Mouse (Mus musculus): ENCODE measurements around the gene Mia2. TPM values are rescaled to one million over a fixed set of nuclear protein-coding genes. Genes with fewer than 3 reads are reported as not detected.
"Not testable (repeated sequence)": the region's sequence is repeated elsewhere in the genome, so short reads cannot be mapped to it uniquely, and the experiment has no call there.

Gene Mia2
- 107 and 216 TPM in 2 replicates for total RNA-seq (2017)

DNA sequence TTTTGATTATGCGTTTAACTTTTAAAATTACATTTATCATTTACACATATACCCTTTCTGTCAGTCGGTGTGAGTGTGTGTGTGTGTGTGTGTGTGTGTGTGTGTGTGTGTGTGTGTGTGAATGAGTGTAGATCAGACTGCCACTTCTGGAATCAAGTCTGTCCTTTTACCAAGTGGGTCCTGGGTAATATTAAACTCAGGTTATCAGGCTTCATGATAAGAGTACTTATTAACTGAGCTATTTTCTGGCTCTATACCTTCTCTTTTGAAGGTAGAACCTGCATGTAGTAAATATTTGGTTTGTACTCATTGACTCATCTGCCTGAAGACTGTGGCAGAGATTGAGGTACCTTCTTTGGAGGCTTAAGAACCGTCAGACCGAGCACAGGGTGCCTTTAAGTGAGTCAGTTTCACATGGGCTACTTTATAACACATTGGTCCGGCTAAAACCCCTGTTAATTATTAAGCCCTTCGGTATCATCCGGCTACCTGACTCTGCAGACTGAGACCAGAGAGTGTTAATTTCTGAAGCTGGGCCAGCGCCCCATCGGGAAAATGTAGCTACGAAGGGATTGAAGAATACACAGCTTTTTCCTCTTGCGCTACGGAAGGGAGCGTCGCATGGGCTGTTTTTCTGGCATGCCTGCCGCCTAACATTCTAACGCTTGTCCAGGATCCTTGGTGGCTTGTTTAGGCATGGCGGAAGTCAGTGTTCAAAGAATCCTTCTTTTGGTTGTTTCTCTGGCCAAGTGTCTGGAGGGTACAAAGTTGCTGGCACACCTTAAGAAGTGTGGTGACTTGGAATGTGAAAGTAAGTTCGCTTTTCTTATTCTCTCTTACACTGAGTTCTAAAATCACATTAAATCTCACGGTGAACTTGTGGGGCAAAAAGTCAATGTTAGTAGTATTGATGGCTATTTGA lies at the start of gene Mia2:
Mia2 (plus strand) TSS at position 696 of the 922 bp plus-strand sequence.
- ATAC-seq (replicated peaks in 1 of 2; ENCODE audit: insufficient read depth in 1 of 2, low FRiP score in 2 of 2, low TSS enrichment in 1 of 2, low read depth in 1 of 2, poor library complexity in 2 of 2, severe bottlenecking in 2 of 2), result no peak

- no peak for ATAC-seq (replicated peaks in 1 of 2; ENCODE audit: insufficient read depth in 1 of 2, low FRiP score in 2 of 2, low TSS enrichment in 1 of 2, low read depth in 1 of 2, poor library complexity in 2 of 2, severe bottlenecking in 2 of 2)
Measured at GRCm38 (mm10) chr12:59052470-59052869, 43.1 kb upstream of the Mia2 start.

DNA sequence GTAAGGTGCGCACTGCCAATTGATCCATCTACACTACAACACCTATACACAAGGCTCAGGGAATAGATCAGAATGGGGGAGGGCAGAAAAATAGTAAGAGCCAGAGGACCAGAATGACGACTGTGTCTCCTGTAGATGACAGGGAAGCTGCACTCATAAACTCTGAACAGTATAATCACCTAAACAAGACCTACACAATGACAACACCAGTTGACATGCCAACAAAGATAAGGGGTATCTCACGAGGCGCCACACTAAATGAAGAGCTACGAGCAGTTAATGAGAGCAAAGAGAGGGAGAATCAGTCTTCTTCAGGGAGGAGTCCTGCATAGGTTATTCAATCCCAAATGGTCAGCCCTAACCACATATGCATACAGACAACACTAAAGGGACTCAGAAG lies 42.4 kb upstream of the Mia2 start:
- no peak for ATAC-seq (replicated peaks in 1 of 2; ENCODE audit: insufficient read depth in 1 of 2, low FRiP score in 2 of 2, low TSS enrichment in 1 of 2, low read depth in 1 of 2, poor library complexity in 2 of 2, severe bottlenecking in 2 of 2)

GRCm38 (mm10) chr12:59053976-59054375 lies 41.6 kb upstream of the Mia2 start:
- ATAC-seq (replicated peaks in 1 of 2; ENCODE audit: insufficient read depth in 1 of 2, low FRiP score in 2 of 2, low TSS enrichment in 1 of 2, low read depth in 1 of 2, poor library complexity in 2 of 2, severe bottlenecking in 2 of 2), result no peak

DNA sequence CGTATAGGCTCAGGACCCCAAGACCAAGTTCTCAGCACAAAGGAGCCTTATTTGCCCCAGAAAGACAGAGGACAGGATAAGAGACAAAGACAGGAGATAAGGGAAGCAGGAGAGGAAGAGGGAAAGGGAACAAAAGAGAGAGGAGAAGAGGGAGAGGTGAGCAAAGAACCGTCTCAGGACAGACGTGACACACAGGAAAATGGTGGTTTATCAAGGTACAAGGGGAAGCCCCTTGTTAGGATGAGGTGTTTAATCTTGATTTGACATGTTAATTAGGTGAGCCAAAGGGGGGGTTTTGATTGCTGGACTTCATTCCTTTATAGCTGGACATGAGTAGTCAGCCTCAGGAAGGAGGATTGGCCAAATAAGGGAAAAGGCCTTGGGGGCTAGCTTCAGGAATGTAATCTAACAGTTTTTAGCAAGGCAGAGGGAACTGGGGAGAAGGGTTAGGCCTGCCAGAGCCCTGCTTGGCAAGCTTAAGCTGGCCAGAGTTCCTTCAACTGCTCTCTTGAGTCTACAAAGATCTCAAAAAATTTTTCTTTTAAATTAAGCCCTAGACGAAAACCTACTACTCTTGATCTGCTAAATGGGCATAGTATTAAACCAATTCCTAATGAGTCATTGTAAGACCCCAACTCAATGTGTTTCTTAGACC lies 40.3 kb upstream of the Mia2 start:
- ATAC-seq (replicated peaks in 1 of 2; ENCODE audit: insufficient read depth in 1 of 2, low FRiP score in 2 of 2, low TSS enrichment in 1 of 2, low read depth in 1 of 2, poor library complexity in 2 of 2, severe bottlenecking in 2 of 2), result no peak

DNA sequence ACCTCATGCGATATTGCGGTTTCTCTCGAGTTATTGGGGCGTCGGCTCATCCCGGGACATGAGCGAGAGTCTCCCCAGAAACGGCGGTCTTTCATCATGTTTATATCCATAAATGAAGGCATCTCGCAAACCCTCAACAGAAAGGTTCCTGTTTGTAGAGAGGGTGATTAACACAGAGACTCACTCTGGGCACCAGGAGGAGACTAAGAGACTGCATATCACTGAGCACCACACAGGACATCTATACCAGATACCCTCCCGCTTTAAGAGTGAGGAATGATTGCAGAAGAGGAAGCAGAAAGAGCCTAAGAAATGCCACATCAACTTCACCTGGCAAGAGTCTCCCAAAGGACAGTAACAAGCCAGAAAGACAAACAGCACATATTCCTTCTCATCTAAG lies 39.4 kb upstream of the Mia2 start:
- ATAC-seq (replicated peaks in 1 of 2; ENCODE audit: insufficient read depth in 1 of 2, low FRiP score in 2 of 2, low TSS enrichment in 1 of 2, low read depth in 1 of 2, poor library complexity in 2 of 2, severe bottlenecking in 2 of 2), result no peak

GRCm38 (mm10) chr12:59058242-59058641 lies 37.4 kb upstream of the Mia2 start:
- ATAC-seq (replicated peaks in 1 of 2; ENCODE audit: insufficient read depth in 1 of 2, low FRiP score in 2 of 2, low TSS enrichment in 1 of 2, low read depth in 1 of 2, poor library complexity in 2 of 2, severe bottlenecking in 2 of 2), result not testable (repeated sequence)

- ATAC-seq (replicated peaks in 1 of 2; ENCODE audit: insufficient read depth in 1 of 2, low FRiP score in 2 of 2, low TSS enrichment in 1 of 2, low read depth in 1 of 2, poor library complexity in 2 of 2, severe bottlenecking in 2 of 2), result no peak
Measured at GRCm38 (mm10) chr12:59060322-59060721, 35.3 kb upstream of the Mia2 start.

DNA sequence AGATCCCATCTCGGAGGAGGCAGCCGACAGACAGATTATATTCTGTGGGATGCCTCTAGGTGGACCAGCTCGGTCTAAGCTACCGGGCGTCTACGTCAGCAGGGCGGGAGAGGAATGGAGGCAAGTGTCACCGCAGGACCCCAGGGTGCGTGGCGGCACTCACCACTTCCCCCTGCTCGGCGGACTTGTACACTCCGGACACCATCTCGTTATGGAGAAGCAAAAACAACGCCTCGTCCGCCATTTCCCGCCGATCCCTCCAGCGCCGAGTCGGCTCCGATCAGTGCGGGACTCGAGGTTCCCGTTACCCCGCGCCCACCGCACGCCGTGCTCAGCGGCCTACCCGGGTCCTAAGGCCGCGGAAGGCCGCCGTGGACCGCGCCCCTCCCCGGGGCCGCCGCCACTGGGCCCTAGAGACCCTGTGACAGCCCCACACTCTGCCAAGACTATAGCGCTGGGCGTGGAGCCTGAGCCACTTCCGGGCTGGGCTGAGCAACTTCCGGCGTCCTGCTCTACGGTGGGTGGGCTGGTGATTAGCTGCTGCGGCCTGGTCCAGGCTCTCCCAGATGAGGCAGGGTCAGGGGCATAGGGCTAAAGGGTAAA lies 34.5 kb upstream of the Mia2 start, which contains the start of gene Trappc6b:
Trappc6b (minus strand) TSS at position 480 of the 603 bp plus-strand sequence.
- ATAC-seq (replicated peaks in 1 of 2; ENCODE audit: insufficient read depth in 1 of 2, low FRiP score in 2 of 2, low TSS enrichment in 1 of 2, low read depth in 1 of 2, poor library complexity in 2 of 2, severe bottlenecking in 2 of 2), result peak; percentile 93 to 94

- no peak for ATAC-seq (replicated peaks in 1 of 2; ENCODE audit: insufficient read depth in 1 of 2, low FRiP score in 2 of 2, low TSS enrichment in 1 of 2, low read depth in 1 of 2, poor library complexity in 2 of 2, severe bottlenecking in 2 of 2)
Measured at GRCm38 (mm10) chr12:59064837-59065236, 30.8 kb upstream of the Mia2 start.

GRCm38 (mm10) chr12:59065776-59066175 lies 29.8 kb upstream of the Mia2 start:
- no peak for ATAC-seq (replicated peaks in 1 of 2; ENCODE audit: insufficient read depth in 1 of 2, low FRiP score in 2 of 2, low TSS enrichment in 1 of 2, low read depth in 1 of 2, poor library complexity in 2 of 2, severe bottlenecking in 2 of 2)

GRCm38 (mm10) chr12:59066448-59067077 lies 29.0 kb upstream of the Mia2 start, which contains the start of gene Pnn:
TSS of gene Pnn (plus strand) at chr12:59066884.
- peak; percentile 100 for ATAC-seq (replicated peaks in 1 of 2; ENCODE audit: insufficient read depth in 1 of 2, low FRiP score in 2 of 2, low TSS enrichment in 1 of 2, low read depth in 1 of 2, poor library complexity in 2 of 2, severe bottlenecking in 2 of 2)

DNA sequence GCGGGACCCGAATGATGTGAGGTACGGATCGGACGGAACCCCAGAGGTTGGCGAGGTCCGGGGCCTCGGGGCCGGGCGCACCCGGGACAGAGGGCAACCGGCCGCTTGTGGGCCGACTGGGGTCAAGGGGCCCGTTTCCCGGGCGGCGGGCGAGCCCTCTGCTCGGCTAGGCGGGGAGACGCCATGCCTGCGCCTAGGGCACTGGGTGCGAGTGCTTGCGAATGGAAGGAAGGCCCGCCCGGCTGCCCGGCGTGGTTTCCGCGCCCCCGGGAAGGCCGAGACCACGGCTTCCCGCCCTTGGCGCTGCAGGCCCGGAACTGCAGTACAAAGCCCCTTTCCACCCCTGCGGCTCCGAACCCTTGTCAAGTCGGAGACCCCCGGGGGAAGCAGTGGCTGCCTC lies 28.5 kb upstream of the Mia2 start:
- ATAC-seq (replicated peaks in 1 of 2; ENCODE audit: insufficient read depth in 1 of 2, low FRiP score in 2 of 2, low TSS enrichment in 1 of 2, low read depth in 1 of 2, poor library complexity in 2 of 2, severe bottlenecking in 2 of 2), result no peak

- no peak for ATAC-seq (replicated peaks in 1 of 2; ENCODE audit: insufficient read depth in 1 of 2, low FRiP score in 2 of 2, low TSS enrichment in 1 of 2, low read depth in 1 of 2, poor library complexity in 2 of 2, severe bottlenecking in 2 of 2)
Measured at GRCm38 (mm10) chr12:59068791-59069190, 26.8 kb upstream of the Mia2 start.

DNA sequence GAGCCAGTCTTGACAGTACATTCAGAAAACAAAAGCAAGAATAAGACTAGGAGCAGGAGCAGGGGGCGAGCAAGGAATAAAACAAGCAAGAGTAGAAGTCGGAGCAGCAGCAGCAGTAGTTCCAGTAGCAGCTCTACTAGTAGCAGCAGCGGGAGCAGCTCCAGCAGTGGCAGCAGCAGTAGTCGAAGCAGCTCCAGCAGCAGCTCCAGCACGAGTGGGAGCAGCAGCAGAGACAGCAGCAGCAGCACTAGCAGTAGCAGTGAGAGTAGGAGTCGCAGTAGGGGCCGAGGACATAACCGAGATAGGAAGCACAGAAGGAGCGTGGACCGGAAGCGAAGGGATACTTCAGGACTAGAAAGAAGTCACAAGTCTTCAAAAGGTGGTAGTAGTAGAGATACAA lies 23.3 kb upstream of the Mia2 start:
- ATAC-seq (replicated peaks in 1 of 2; ENCODE audit: insufficient read depth in 1 of 2, low FRiP score in 2 of 2, low TSS enrichment in 1 of 2, low read depth in 1 of 2, poor library complexity in 2 of 2, severe bottlenecking in 2 of 2), result no peak

DNA sequence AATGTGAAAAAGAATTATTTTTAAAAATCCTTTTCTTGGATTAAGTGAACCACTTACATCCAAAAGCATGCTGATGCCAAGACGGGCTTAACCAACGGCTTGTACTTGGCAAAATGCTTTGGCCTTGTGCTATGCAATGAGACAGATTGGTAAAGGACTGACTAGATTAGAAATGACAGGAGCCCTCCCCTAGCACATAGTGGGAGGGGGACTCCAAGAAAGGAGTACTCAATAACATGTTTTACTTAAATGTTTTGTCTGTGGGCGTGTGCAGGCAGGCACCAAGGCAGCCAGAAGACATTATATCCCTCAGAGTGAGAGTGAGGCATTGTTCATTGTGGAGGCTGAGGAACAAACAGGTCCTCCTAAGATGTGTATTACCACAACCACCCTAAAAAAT lies 21.5 kb upstream of the Mia2 start:
- ATAC-seq (replicated peaks in 1 of 2; ENCODE audit: insufficient read depth in 1 of 2, low FRiP score in 2 of 2, low TSS enrichment in 1 of 2, low read depth in 1 of 2, poor library complexity in 2 of 2, severe bottlenecking in 2 of 2), result no peak

DNA sequence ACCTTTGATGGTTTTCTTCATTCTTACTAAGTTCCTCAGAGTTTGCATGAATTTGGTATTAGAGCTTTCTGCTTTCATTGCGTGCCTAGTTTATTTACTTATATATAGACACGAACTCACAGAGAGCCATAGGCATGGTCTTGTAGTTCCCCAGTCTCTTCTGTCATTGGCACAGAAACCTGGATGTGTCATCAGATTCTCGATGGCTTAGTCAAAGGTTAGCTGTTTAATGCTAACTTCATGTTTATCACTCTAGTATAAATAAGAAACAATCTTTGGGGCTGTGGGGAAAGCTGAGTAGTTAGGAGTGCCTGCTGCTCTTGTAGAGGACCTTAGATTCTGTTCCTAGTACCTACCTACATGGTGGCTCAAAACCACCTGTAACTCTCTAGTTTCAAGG lies 18.6 kb upstream of the Mia2 start:
- no peak for ATAC-seq (replicated peaks in 1 of 2; ENCODE audit: insufficient read depth in 1 of 2, low FRiP score in 2 of 2, low TSS enrichment in 1 of 2, low read depth in 1 of 2, poor library complexity in 2 of 2, severe bottlenecking in 2 of 2)

DNA sequence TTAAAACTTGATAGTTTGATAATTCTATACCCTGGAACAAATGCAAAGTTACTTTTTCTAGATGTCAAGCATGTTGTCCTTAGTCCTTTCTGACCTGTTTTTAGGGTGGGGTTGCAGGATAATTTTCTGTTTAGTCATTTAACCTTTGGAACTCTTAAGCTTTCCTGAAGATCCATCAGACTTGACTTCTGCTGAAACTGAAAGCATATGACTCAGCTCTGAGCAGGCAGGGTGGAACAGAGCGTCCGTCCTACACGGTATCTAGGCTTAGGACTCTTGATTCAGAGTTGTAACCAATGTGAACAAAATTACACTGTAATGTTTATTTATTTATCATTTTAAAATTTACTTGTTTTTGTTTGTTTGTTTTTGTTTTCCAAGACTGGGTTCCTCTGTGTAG lies 17.7 kb upstream of the Mia2 start:
- ATAC-seq (replicated peaks in 1 of 2; ENCODE audit: insufficient read depth in 1 of 2, low FRiP score in 2 of 2, low TSS enrichment in 1 of 2, low read depth in 1 of 2, poor library complexity in 2 of 2, severe bottlenecking in 2 of 2), result no peak
